Mouse (Mus musculus) left cerebral cortex, adult 8-10 months (tissue): ENCODE results near the gene Lypd6. TPM values are rescaled to one million over a fixed set of nuclear protein-coding genes. Genes with fewer than 3 reads are reported as not detected.

Experiments used
- DNase-seq, 2 experiments: peaks; one replicate each; pipeline ENCODE4 v3.0.0; 2022; ENCODE audit warnings: low spot score in 2 of 2
- total RNA-seq, 4 experiments: library from RNA; stranded (reverse); gene quantifications; 2 replicates each; pipeline ENCODE4 v1.2.4; 2022

The Lypd6 gene
- total RNA-seq, 4 experiments from 2014 or later, result 20.0 to 33.1 (median 22.1) TPM

- no peak for DNase-seq
Observed at GRCm38 (mm10) chr2:50166082-50166481, 99.9 kb downstream of the Lypd6 start.

DNA sequence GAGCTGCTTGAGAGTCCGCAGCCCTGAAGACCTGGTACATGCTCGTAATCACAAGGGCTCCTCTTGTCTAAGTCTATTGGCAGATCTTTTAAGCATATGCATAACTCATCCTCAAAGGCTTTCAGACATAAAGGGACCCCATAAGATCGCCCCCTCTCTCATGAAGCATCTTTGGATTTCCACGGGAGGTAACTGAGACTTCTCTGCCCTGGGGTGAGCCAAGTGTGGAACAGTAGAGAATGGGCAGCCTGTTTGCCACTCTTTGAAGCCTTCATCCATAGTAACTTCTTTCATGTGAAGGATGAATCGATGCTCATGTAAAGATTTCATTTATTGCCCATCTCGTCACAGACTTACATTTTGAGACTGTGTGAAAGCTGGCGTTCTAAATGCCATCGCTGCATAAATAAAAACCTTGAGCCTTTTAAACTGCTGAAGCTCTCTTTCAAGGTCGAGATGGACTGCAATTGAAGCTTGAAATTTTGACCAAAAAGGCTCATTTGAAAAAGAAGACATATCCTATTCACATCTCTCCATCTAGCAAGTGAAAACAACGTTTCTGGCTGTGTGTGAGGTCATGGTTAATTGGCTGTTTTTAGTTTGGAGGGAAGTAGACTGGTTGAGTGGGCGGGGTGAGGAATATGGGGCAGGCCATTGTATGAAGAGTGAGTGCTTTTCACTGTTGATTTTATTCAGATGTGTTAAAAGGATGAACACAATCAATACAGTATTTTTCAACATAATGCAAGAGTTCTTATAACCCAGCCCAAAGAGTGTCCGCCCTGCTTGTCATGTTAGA, 107.7 kb downstream of the Lypd6 start:
- DNase-seq, result no peak

DNA sequence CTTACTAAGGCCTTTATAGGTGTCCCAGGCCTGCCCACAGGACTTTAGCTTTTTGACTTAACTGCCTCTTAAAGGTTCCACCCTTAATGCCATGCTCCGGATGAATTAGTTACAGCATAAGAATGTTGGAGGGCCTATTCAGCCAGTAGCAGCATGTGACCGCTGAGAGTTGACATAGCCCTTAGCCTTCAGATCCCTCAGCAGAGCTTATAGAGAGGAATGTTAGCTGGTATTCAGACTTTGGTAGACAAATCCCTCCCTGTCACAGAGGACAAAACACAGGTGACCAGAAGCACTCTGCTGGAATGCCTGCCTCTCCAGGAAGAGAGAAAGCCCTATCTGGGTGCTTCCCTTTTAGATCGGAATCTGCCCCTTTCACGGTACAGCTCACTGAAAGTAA, 109.5 kb downstream of the Lypd6 start:
- DNase-seq, result no peak

GRCm38 (mm10) chr2:50179164-50179563, 112.9 kb downstream of the Lypd6 start:
- DNase-seq, result no peak

DNA sequence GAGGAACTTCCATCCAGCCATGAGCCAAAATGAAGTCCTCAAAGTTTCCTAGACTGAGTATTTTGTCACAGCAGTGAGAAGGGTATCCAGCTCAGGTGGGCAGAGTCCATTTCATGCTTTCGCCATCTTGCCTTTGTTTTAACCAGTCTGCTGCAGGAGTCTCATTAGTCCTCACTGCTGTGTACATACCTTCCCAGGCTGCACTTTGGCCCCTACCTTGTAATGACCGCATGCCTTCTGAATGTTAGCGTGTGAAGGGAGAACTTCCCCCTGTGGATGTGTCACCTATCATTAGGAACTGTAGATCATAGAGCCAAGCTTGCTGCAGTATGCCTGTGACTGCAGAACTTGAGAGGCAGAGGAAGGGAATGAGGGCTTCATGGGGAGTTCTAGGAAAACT, 114.2 kb downstream of the Lypd6 start:
- no peak for DNase-seq

GRCm38 (mm10) chr2:50181332-50181731, 115.1 kb downstream of the Lypd6 start:
- no peak for DNase-seq

GRCm38 (mm10) chr2:50186711-50187405, 120.6 kb downstream of the Lypd6 start:
- DNase-seq, result no peak

- DNase-seq, result no peak
Observed at GRCm38 (mm10) chr2:50188856-50189255, 122.6 kb downstream of the Lypd6 start.

GRCm38 (mm10) chr2:50196681-50197080, 130.5 kb downstream of the Lypd6 start:
- DNase-seq, result peak in 1 of 2 experiments; percentile 12

DNA sequence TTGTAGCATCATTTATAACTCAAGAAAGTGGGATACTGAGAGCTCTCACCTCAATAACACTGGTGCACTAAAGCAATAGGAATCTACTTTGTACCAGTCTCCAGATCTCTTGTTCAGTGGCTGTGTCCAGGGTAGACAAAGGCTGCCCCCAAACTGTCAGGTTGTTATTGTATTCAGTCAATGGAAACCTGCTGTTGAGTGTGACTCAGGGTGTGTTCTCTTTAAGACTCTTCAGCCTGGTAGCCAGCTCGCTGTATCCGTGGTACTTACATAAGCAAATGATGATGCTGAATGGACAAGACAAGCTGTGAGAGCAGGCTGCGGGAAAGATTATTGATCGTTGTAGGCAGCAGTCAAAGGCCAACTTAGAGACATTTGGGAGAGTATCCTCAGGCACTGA, 131.6 kb downstream of the Lypd6 start:
- DNase-seq, result no peak

DNA sequence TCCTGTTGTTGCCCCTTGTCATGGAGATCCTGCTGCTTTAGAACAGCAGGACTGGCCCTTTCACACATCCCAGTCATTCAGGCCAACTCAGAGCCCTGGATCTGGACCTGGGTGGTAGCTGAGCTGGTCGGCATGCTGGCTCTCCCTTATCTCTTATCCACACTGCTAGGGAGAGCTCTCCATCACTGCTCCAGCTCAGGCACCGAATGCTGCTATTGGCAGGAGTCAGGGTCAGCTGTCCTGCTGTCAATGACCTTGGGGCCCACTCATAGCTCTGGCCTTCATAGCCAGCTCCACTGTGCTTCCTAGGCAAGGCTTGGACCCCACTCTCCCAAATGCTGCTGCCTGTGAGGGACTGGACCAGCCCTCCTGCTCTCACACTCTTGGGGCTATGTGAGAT, 134.3 kb downstream of the Lypd6 start:
- no peak for DNase-seq

DNA sequence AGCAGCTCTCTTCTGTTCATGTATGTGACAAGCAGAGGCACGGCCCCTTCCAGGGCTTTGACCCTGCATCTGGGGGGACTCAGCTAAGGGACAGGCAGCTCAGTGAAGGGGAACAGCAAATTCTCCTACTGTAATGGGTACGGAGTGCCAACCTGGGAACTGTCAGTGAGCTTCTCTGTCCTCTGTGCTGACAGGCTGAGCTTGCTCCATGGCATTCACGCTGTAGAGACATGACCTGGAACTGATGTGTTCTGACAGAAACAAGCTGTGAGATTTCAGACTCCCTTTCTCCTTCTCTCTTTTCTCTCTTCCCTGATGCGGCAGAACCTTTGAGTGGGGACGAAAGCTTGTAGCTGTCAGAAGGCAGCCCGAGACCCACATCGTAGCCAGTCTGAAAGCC, 154.3 kb downstream of the Lypd6 start:
- no peak for DNase-seq

DNA sequence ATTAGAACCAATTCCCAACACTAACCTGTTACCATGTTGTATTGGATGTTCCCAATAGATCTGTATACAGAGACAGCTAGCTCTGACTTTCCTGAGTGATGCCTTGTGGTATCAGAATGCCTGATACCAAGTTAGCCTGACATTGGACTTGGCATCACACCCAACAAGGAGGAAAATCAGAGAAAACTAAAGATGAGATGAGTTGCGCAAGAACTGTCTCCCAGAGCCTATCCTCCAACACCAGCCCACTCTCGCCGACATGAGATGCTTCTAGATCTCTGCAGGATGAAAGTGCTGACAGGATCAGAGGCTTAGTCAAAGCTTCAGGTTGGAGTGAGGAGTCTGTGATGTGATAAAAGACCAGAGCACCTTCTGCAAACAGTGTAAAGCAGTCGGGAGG, 158.8 kb downstream of the Lypd6 start:
- DNase-seq, result no peak

DNA sequence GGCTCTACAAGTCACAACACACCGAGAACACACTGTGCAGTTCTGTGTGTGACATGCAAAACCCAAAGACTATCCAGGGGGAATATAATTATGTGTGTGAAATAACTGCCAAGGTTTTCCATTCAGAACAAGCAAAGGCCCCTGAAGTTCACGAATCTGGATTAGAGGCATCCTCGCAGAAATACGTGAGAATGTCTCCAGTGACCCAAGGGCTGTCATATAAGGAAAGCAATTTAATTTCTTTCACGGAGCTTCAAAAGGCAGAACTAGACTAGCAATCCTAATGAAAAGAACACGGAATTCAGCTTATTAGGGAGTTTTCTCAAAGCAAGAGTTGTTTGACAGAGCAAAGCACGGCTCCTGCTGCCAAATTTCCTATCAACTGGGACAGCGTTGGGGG, 167.3 kb downstream of the Lypd6 start:
- no peak for DNase-seq

Other genes starting within 250 kb of the Lypd6 start
- gene Mmadhc, start 230.4 kb downstream of the Lypd6 start, total RNA-seq, result 10 to 100 TPM; 47.2 to 56.3 (median 51.9) TPM